Mouse (Mus musculus): ENCODE measurements around the gene Ifi44. TPM values are rescaled to one million over a fixed set of nuclear protein-coding genes. Genes with fewer than 3 reads are reported as not detected.
A peak's percentile ranks its signal among the peaks of the same experiment; 100 is the strongest.

Gene Ifi44
- 0.85 and 1.1 TPM in 2 replicates for polyA plus RNA-seq (2015; fragmentation: Nextera tagmentation; extraction: Ambion mirVana)

GRCm38 (mm10) chr3:151749737-151750136 is at the start of gene Ifi44:
Ifi44 (minus strand) TSS chr3:151749960.
- Histone ChIP-seq H3K4me3 (no peak within 1 kb of the TSS), H3K27ac (replicated peaks) (no peak within 1 kb of the TSS), H3K4me2 (peak within 1 kb of the TSS; percentile 30), H3K9ac (no peak within 1 kb of the TSS), H3K27me3 (replicated peaks) (no peaks in the 10 kb centered on the region), H3K4me1 (no peaks in the 10 kb centered on the region), H3K9me3 (peaks cover 4% of the 10 kb centered on the region; the same call in 1 of the 2 replicates), H3K36me3 (no peaks in the 10 kb centered on the region)
- no peak for ATAC-seq (ENCODE audit: extremely low read depth, insufficient number of reproducible peaks, low FRiP score, low TSS enrichment)
- WGBS: 49% methylated on average over 7 of the region's 7 CpGs

- Histone ChIP-seq H3K9me3 (no peaks in the 10 kb centered on the region; the same call in 1 of the 2 replicates), H3K9ac (no peak overlapping the region), H3K36me3 (no peaks in the 10 kb centered on the region), H3K4me2 (no peak overlapping the region), H3K4me3 (no peak overlapping the region), H3K4me1 (no peaks in the 10 kb centered on the region), H3K27me3 (replicated peaks) (no peaks in the 10 kb centered on the region), H3K27ac (replicated peaks) (no peak overlapping the region)
- 63% methylated on average over 8 of the region's 8 CpGs for WGBS
- no peak for ATAC-seq (ENCODE audit: extremely low read depth, insufficient number of reproducible peaks, low FRiP score, low TSS enrichment)
Measured at GRCm38 (mm10) chr3:151788622-151789021, 38.9 kb upstream of the Ifi44 start.

DNA sequence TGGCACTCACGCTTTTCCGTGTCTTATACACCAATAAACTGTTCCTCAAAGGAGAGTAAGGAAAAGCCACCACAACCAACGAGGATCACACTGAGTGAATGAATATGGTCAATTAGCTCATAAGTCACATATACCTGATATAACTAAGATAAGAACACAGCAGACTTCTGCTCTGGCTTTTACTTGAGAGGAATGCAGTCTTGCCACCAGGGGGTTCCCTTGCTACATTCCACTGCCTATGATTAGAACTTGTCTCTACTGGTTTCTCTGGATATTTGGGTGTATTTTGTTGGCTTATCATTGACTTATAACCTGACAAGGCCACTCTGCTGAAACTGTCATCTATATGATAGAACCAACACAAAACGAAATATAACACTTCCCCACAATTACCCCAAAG is 25.3 kb upstream of the Ifi44 start:
- no peak for ATAC-seq (ENCODE audit: extremely low read depth, insufficient number of reproducible peaks, low FRiP score, low TSS enrichment)

GRCm38 (mm10) chr3:151771074-151771473 is 21.3 kb upstream of the Ifi44 start:
- WGBS: 64% methylated on average over 3 of the region's 3 CpGs
- Histone ChIP-seq H3K9me3 (no peaks in the 10 kb centered on the region), H3K27ac (replicated peaks) (no peak overlapping the region), H3K4me1 (no peaks in the 10 kb centered on the region), H3K4me3 (no peak overlapping the region), H3K27me3 (replicated peaks) (no peaks in the 10 kb centered on the region), H3K4me2 (no peak overlapping the region), H3K9ac (no peak overlapping the region), H3K36me3 (no peaks in the 10 kb centered on the region)
- no peak for ATAC-seq (ENCODE audit: extremely low read depth, insufficient number of reproducible peaks, low FRiP score, low TSS enrichment)

More for the DNA sequence above, 25.3 kb upstream of the Ifi44 start:
- H3K9ac ChIP-seq: no peak overlapping the region
- H3K4me2 ChIP-seq: no peak overlapping the region
- WGBS: 57% methylated on average over 4 of the region's 4 CpGs
- H3K4me1 ChIP-seq: no peaks in the 10 kb centered on the region
- H3K36me3 ChIP-seq: no peaks in the 10 kb centered on the region
- H3K27ac ChIP-seq (replicated peaks): no peak overlapping the region
- no peaks in the 10 kb centered on the region for H3K27me3 ChIP-seq (replicated peaks)
- H3K9me3 ChIP-seq: no peaks in the 10 kb centered on the region
- no peak overlapping the region for H3K4me3 ChIP-seq

DNA sequence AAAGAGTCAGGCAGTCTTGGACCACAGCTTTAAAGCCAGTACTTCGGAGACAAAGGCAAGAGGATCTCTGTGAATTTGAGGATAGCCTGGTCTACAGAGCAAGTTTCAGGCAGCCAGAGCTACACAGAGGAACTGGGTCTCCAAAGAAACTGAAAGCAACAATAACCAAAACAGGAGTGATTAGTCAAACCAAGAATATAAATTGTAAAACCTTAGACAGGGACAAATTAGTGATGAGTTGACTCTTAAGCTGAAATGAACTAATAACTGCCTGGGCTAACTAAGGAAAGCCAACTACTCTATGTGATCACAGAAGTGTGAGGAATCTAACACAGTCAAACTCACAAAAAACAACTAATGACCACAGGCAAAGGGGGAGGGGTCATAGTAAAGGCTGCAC is 1.2 kb downstream of the Ifi44 start:
- Histone ChIP-seq H3K27me3 (replicated peaks) (no peaks in the 10 kb centered on the region), H3K4me3 (no peak overlapping the region), H3K36me3 (no peaks in the 10 kb centered on the region), H3K4me1 (no peaks in the 10 kb centered on the region), H3K4me2 (no peak overlapping the region), H3K9ac (no peak overlapping the region), H3K9me3 (peaks cover 4% of the 10 kb centered on the region; the same call in 1 of the 2 replicates), H3K27ac (replicated peaks) (no peak overlapping the region)
- 76% methylated on average over 1 of the region's 1 CpGs for WGBS
- ATAC-seq (ENCODE audit: extremely low read depth, insufficient number of reproducible peaks, low FRiP score, low TSS enrichment): no peak

DNA sequence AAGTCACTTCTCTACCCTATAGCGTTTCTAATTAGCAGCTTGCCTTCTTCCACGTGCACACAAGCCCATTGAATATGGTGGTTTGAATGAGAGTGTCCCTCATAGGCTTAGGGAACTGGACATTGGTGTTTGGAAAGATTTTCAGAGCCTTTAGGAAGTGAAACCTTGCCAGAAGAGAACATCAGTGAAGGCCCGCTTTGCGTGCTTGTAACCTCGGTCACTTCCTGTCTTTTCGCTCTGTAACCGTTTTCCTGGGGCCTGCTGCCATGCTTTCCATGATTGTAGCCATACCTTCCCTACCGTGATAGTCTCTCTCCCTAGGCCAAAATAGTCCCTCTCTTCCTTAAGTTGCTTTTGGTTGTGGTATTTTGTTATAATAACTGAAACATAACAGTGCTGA is 3.7 kb downstream of the Ifi44 start:
- no peak for ATAC-seq (ENCODE audit: extremely low read depth, insufficient number of reproducible peaks, low FRiP score, low TSS enrichment)
- 81% methylated on average over 8 of the region's 8 CpGs for WGBS
- H3K27me3 ChIP-seq (replicated peaks): no peaks in the 10 kb centered on the region

GRCm38 (mm10) chr3:151742223-151742622 is 7.5 kb downstream of the Ifi44 start:
- WGBS: 55% methylated on average over 1 of the region's 1 CpGs
- Histone ChIP-seq H3K4me1 (no peaks in the 10 kb centered on the region), H3K4me2 (no peak overlapping the region)

More for the DNA sequence above, 3.7 kb downstream of the Ifi44 start:
- no peak overlapping the region for H3K4me3 ChIP-seq
- H3K4me1 ChIP-seq: no peaks in the 10 kb centered on the region
- H3K9me3 ChIP-seq: no peaks in the 10 kb centered on the region
- no peak overlapping the region for H3K9ac ChIP-seq
- H3K4me2 ChIP-seq: no peak overlapping the region
- H3K36me3 ChIP-seq: no peaks in the 10 kb centered on the region
- H3K27ac ChIP-seq (replicated peaks): no peak overlapping the region

GRCm38 (mm10) chr3:151716246-151716645 is 33.5 kb downstream of the Ifi44 start:
- no peaks in the 10 kb centered on the region for H3K4me1 ChIP-seq
- H3K4me3 ChIP-seq: no peak overlapping the region
- no peaks in the 10 kb centered on the region for H3K36me3 ChIP-seq
- no peak for ATAC-seq (ENCODE audit: extremely low read depth, insufficient number of reproducible peaks, low FRiP score, low TSS enrichment)
- WGBS: 31% methylated on average over 1 of the region's 1 CpGs
- no peak overlapping the region for H3K9ac ChIP-seq
- H3K4me2 ChIP-seq: no peak overlapping the region
- H3K27ac ChIP-seq (replicated peaks): no peak overlapping the region
- H3K27me3 ChIP-seq (replicated peaks): no peaks in the 10 kb centered on the region
- no peaks in the 10 kb centered on the region for H3K9me3 ChIP-seq

More at GRCm38 (mm10) chr3:151742223-151742622, 7.5 kb downstream of the Ifi44 start:
- H3K9me3 ChIP-seq: no peaks in the 10 kb centered on the region
- H3K4me3 ChIP-seq: no peak overlapping the region
- H3K27me3 ChIP-seq (replicated peaks): no peaks in the 10 kb centered on the region
- no peaks in the 10 kb centered on the region for H3K36me3 ChIP-seq
- no peak overlapping the region for H3K9ac ChIP-seq
- H3K27ac ChIP-seq (replicated peaks): no peak overlapping the region
- ATAC-seq (ENCODE audit: extremely low read depth, insufficient number of reproducible peaks, low FRiP score, low TSS enrichment): no peak

DNA sequence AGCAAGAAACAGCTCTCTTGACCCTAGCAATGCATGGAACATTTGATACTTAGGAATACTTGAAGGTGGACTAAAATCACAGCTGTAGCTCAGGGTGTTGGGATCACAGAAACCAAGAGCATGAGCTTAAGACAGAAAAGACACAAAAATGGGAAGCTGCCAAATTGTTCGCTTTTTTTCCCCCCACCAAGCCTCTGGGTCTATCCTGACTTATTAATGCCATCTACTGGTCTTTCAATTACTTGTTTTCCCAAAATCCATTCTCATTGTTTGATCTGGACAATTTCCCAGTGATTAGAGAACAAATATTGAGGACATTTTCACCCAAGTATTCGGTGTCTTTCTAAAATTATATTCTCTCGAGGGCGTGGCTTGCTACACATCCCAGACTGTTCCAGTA is 42.4 kb downstream of the Ifi44 start:
- Histone ChIP-seq H3K36me3 (no peaks in the 10 kb centered on the region), H3K9ac (no peak overlapping the region), H3K4me1 (no peaks in the 10 kb centered on the region), H3K4me3 (no peak overlapping the region), H3K9me3 (no peaks in the 10 kb centered on the region), H3K4me2 (no peak overlapping the region), H3K27ac (replicated peaks) (no peak overlapping the region), H3K27me3 (replicated peaks) (no peaks in the 10 kb centered on the region)
- WGBS: 76% methylated on average over 4 of the region's 4 CpGs
- ATAC-seq (ENCODE audit: extremely low read depth, insufficient number of reproducible peaks, low FRiP score, low TSS enrichment): no peak

Other genes starting within 250 kb of the Ifi44 start
- not detected in 2 replicates for gene Ifi44l, start 12.9 kb upstream of the Ifi44 start, polyA plus RNA-seq (2015; fragmentation: Nextera tagmentation; extraction: Ambion mirVana)
- gene Ptgfr, start 87.7 kb upstream of the Ifi44 start, polyA plus RNA-seq (2015; fragmentation: Nextera tagmentation; extraction: Ambion mirVana): 1.3 and 1.4 TPM in 2 replicates